Mouse (Mus musculus) liver, postnatal 0 days (tissue): ENCODE data around the gene Arfip1. TPM values are rescaled to one million over a fixed set of nuclear protein-coding genes. Genes with fewer than 3 reads are reported as not detected.

Experiments
- ATAC-seq: fragments of 200-750 bp; cut with Nextera tagmentation; 2 replicates; pipeline ENCODE4 v1.8.0; 2017; ENCODE audit warnings: mild to moderate bottlenecking, moderate library complexity
- DNase-seq: peaks from one replicate; pipeline ENCODE4 v3.0.0-alpha.2; 2016
- H3K27ac ChIP-seq: fragments of 300-500 bp; sonication (generic); 2 replicates; pipeline ENCODE4 v1.5.1; 2014; ENCODE audit warnings: antibody characterized with exemption, moderate library complexity, mild to moderate bottlenecking, low read depth
- H3K27me3 ChIP-seq: fragments of 300-500 bp; sonication (generic); 2 replicates; pipeline ENCODE4 v1.6.1; 2014; ENCODE audit warnings: low read length, control low read depth, mixed read lengths; ENCODE audit not compliant: insufficient read depth
- H3K36me3 ChIP-seq: fragments of 300-500 bp; sonication (generic); replicated peaks from 2 replicates; pipeline ENCODE4 v1.6.1; 2014; ENCODE audit warnings: mild to moderate bottlenecking, control low read depth, low read length, moderate library complexity, mixed read lengths; ENCODE audit not compliant: insufficient read depth
- H3K4me1 ChIP-seq: fragments of 300-500 bp; sonication (generic); 2 replicates; pipeline ENCODE4 v1.6.1; 2014; ENCODE audit warnings: antibody characterized with exemption, mild to moderate bottlenecking, control low read depth; ENCODE audit not compliant: insufficient read depth
- H3K4me2 ChIP-seq: fragments of 300-500 bp; sonication (generic); 2 replicates; pipeline ENCODE4 v1.6.1; 2014; ENCODE audit warnings: low read depth, mild to moderate bottlenecking, low read length, moderate library complexity, mixed read lengths
- H3K4me3 ChIP-seq: fragments of 300-500 bp; sonication (generic); 2 replicates; pipeline ENCODE4 v1.5.1; 2014; ENCODE audit warnings: low read depth, low read length
- H3K9ac ChIP-seq: fragments of 300-500 bp; sonication (generic); replicated peaks from 2 replicates; pipeline ENCODE4 v1.6.1; 2014; ENCODE audit warnings: mild to moderate bottlenecking, moderate library complexity
- H3K9me3 ChIP-seq: fragments of 300-500 bp; sonication (generic); 2 replicates; pipeline ENCODE4 v1.6.1; 2016; ENCODE audit warnings: mild to moderate bottlenecking, control low read depth, low read length, mixed read lengths
- CTCF ChIP-seq: sonication (generic); IDR thresholded peaks from 2 replicates; pipeline ENCODE4 v1.5.1; 2016; ENCODE audit warnings: antibody characterized with exemption, low read depth
- EP300 ChIP-seq: IDR thresholded peaks from 2 replicates; pipeline ENCODE4 v1.6.1; 2016; ENCODE audit warnings: antibody characterized with exemption, low read depth, mild to moderate bottlenecking
- WGBS: fragments of 180-500 bp; shearing (Covaris S2); extraction: QIAGEN DNeasy Blood & Tissue Kit; methylation state at CpG from one replicate; pipeline ENCODE4 v1.1.7; 2014; ENCODE audit not compliant: insufficient replicate concordance; 5-methylcytosine and 5-hydroxymethylcytosine counted together
- polyA plus RNA-seq: library from polyadenylated mRNA; unstranded; fragments of >200 nt; fragmentation: Nextera tagmentation; extraction: Ambion mirVana; gene quantifications from 2 replicates; pipeline ENCODE4 v1.2.1, GENCODE M21; 2015

Gene Arfip1
- polyA plus RNA-seq, 1 experiment from 2014 or later = 15.1 TPM

DNA sequence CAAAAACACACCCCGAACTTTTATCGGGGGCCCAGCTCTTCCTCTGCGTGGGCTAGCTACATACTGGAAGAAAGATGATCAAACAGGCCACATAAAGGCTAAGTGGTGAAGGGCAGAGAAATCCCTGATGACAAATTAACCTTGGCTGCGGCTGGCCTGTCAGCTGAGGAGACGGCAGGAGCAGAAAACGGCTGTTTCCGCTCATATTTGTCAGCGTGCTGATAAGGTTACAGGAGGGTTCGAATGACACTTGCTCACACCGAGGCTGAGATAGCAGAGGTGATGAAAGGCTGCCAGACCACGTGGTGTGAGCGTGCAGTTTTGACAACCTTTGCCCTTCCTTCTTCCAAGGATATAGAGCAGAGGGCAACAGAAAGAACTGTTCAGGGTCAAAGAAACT, 121.5 kb downstream of the Arfip1 start:
- peaks cover 38% of the 10 kb centered on the region for H3K4me1 ChIP-seq
- DNase-seq = peak; percentile 76
- 5% methylated on average over 12 of the region's 12 CpGs for WGBS
- peak overlapping the region; percentile 87 for H3K27ac ChIP-seq
- peaks cover 24% of the 10 kb centered on the region for H3K36me3 ChIP-seq
- peak; percentile 83 for ATAC-seq
- no peaks in the 10 kb centered on the region for H3K27me3 ChIP-seq
- peak overlapping the region; percentile 49 for H3K9ac ChIP-seq
- H3K4me3 ChIP-seq = 0 out of 2 replicates have a peak overlapping the region, but pooled peaks have one; percentile 5
- H3K9me3 ChIP-seq = no peaks in the 10 kb centered on the region
- TF ChIP-seq EP300 = peak; percentile 91
- TF ChIP-seq CTCF = no peak
- H3K4me2 ChIP-seq = peak overlapping the region; percentile 51

DNA sequence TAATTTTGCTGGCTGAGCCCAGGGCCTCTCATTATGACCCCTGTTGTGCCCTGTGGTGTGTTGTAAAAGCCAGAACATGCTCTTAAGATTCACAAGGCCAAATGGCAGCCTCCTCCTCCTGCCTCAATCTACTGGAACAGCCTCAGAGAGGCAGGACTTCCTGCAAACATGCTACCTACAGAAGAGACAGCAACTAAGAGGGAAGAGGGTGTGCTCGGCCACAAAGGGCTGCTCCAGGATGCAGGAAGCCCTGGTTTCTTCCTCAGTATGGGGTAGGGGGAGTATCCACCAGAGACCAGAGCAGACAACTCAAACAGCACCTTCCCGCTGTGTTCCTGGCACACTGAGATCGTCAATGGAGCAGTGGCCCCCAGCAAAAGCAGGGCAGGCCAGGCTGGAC, 121.9 kb downstream of the Arfip1 start:
- TF ChIP-seq EP300 (no peak), CTCF (no peak)
- H3K36me3 ChIP-seq = peaks cover 24% of the 10 kb centered on the region
- 22% methylated on average over 3 of the region's 3 CpGs for WGBS
- peak overlapping the region; percentile 87 for H3K27ac ChIP-seq
- no peak for DNase-seq
- no peaks in the 10 kb centered on the region for H3K9me3 ChIP-seq
- H3K27me3 ChIP-seq = no peaks in the 10 kb centered on the region
- H3K4me2 ChIP-seq = peak overlapping the region; percentile 51
- H3K4me1 ChIP-seq = peaks cover 41% of the 10 kb centered on the region
- H3K4me3 ChIP-seq = 0 out of 2 replicates have a peak overlapping the region, but pooled peaks have one; percentile 5
- H3K9ac ChIP-seq = peak overlapping the region; percentile 49
- ATAC-seq = no peak

DNA sequence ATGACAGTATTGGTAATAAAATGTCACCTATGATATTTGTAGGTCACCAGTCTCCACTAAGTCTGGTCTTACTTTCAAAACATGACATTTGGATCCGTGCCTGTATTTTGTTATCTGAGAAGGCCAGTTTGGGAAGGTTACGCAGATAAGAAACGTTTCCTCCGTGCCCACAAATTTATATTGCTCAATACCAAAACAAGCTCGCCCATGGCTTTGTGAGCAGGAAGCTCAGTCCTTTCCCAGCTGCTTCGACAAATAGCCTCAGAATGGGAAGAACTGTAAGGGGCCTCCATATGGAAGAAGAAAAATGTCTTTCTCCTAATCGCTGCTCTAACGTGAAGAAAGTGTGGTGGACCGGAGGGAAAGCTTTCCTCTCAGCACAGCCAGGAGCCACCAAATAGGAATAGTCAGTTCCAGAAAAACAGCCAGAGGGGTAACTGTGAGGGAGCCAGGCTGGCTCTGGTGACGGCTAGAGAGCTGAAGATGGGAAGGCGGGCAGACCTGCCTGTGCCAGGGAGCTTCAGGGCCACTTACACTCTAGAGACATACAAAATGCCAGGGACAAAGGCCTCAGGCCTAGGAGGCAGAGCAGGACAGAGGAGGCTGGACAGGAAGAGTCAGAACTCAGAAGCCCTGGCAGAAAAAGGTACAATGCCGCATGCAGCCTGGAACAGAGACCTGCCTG, 126.5 kb downstream of the Arfip1 start:
- H3K4me3 ChIP-seq = peak overlapping the region; percentile 20
- peak overlapping the region; percentile 98 for H3K27ac ChIP-seq
- peak; percentile 60 for DNase-seq
- no peaks in the 10 kb centered on the region for H3K27me3 ChIP-seq
- TF ChIP-seq CTCF (no peak), EP300 (peak; percentile 99)
- WGBS = 26% methylated on average over 12 of the region's 12 CpGs
- no peaks in the 10 kb centered on the region for H3K9me3 ChIP-seq
- peak overlapping the region; percentile 68 for H3K9ac ChIP-seq
- H3K4me1 ChIP-seq = peaks cover 40% of the 10 kb centered on the region
- peak overlapping the region; percentile 65 for H3K4me2 ChIP-seq
- peak; percentile 85 for ATAC-seq
- peaks cover 30% of the 10 kb centered on the region for H3K36me3 ChIP-seq

GRCm38 (mm10) chr3:84450651-84451050, 131.8 kb downstream of the Arfip1 start:
- DNase-seq = no peak
- Histone ChIP-seq H3K4me2 (no peak overlapping the region), H3K36me3 (peaks cover 64% of the 10 kb centered on the region), H3K9ac (no peak overlapping the region), H3K27ac (no peak overlapping the region), H3K4me1 (peaks cover 15% of the 10 kb centered on the region), H3K4me3 (no peak overlapping the region), H3K9me3 (no peaks in the 10 kb centered on the region), H3K27me3 (no peaks in the 10 kb centered on the region)
- peak; percentile 37 for ATAC-seq
- TF ChIP-seq CTCF = no peak
- no peak for TF ChIP-seq EP300
- WGBS = 71% methylated on average over 3 of the region's 3 CpGs

- no peak overlapping the region for H3K4me3 ChIP-seq
- 0 out of 2 replicates have a peak, but pooled peaks cover 2% of the 10 kb centered on the region for H3K4me1 ChIP-seq
- H3K27ac ChIP-seq = no peak overlapping the region
- WGBS = 82% methylated on average over 9 of the region's 9 CpGs
- peaks cover 3% of the 10 kb centered on the region; the same call in 1 of the 2 replicates for H3K27me3 ChIP-seq
- peaks cover 71% of the 10 kb centered on the region for H3K36me3 ChIP-seq
- no peaks in the 10 kb centered on the region for H3K9me3 ChIP-seq
- H3K9ac ChIP-seq = no peak overlapping the region
- ATAC-seq = no peak
- H3K4me2 ChIP-seq = no peak overlapping the region
- TF ChIP-seq CTCF = no peak
- no peak for TF ChIP-seq EP300
- no peak for DNase-seq
These were observed 133.4 kb downstream of the Arfip1 start for GRCm38 (mm10) chr3:84449015-84449414.

GRCm38 (mm10) chr3:84447803-84448202, 134.6 kb downstream of the Arfip1 start:
- peaks cover 62% of the 10 kb centered on the region for H3K36me3 ChIP-seq
- TF ChIP-seq EP300 (no peak), CTCF (no peak)
- H3K4me3 ChIP-seq = no peak overlapping the region
- WGBS = 91% methylated on average over 5 of the region's 5 CpGs
- no peaks in the 10 kb centered on the region for H3K9me3 ChIP-seq
- H3K4me2 ChIP-seq = no peak overlapping the region
- H3K4me1 ChIP-seq = no peaks in the 10 kb centered on the region
- H3K27me3 ChIP-seq = peaks cover 3% of the 10 kb centered on the region; the same call in 1 of the 2 replicates
- ATAC-seq (no peak), DNase-seq (no peak)
- H3K27ac ChIP-seq = no peak overlapping the region
- no peak overlapping the region for H3K9ac ChIP-seq

Other genes starting within 250 kb of the Arfip1 start
- gene Fhdc1, start 102.2 kb downstream of the Arfip1 start, polyA plus RNA-seq = 16.8 and 19.1 TPM in 2 replicates
- gene Tigd4, start 10.9 kb upstream of the Arfip1 start, polyA plus RNA-seq = not detected in 2 replicates
- gene Tmem154, start 83.6 kb upstream of the Arfip1 start, polyA plus RNA-seq = 2.9 and 3.5 TPM in 2 replicates
- 2.4 and 2.8 TPM in 2 replicates for gene Fbxw7, start 232.6 kb upstream of the Arfip1 start, polyA plus RNA-seq